Mouse (Mus musculus): Measurements from ENCODE around the gene Gtf2e1. TPM values are rescaled to one million over a fixed set of nuclear protein-coding genes. Genes with fewer than 3 reads are reported as not detected.

The Gtf2e1 gene
- total RNA-seq, 2 experiments from 2014 or later = 19.5 to 29.9 TPM

DNA sequence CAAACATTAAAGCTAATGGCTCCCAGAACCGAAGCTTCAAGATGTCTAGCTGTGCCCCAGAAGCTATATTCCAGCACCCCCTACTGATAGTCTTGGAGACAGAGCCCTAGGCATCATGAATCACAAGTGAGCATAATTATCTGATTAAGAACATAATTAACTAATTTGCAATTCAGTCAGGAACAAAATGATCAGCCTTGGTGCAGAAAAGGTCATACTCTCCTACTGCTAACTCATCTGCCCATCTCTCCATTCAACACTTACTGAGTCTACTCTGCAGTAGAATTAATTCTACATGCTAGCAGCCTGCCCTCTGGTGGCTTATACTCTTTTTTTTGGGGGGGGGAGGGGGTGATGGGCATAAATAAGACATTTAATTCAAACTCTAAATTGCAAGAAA lies 35.1 kb downstream of the Gtf2e1 start:
- no peak for ATAC-seq (replicated peaks; ENCODE audit: low FRiP score, low TSS enrichment, poor library complexity, severe bottlenecking)

DNA sequence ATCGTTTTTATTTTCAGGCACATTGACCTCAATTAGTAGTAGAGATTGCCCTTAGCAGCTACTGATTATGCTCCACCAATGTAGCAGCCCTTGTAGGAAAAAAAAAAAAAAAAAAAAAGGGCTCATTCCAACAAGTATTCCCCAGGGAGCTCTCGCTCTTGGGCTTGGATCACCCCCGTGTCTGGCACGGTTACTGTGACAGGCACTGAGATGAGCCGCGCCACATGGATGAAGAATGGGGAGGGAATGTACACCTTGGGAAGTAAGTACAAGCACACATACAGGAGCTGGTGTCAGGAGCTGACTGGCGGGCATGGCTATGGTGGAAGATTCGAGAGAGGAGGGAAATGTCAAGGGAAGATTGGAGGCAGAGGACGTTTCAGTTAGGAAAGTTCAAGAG lies 41.0 kb downstream of the Gtf2e1 start:
- ATAC-seq (replicated peaks; ENCODE audit: low FRiP score, low TSS enrichment, poor library complexity, severe bottlenecking) = no peak

- ATAC-seq (replicated peaks; ENCODE audit: low FRiP score, low TSS enrichment, poor library complexity, severe bottlenecking) = no peak
Measured at GRCm38 (mm10) chr16:37495017-37495416, 44.6 kb downstream of the Gtf2e1 start.

DNA sequence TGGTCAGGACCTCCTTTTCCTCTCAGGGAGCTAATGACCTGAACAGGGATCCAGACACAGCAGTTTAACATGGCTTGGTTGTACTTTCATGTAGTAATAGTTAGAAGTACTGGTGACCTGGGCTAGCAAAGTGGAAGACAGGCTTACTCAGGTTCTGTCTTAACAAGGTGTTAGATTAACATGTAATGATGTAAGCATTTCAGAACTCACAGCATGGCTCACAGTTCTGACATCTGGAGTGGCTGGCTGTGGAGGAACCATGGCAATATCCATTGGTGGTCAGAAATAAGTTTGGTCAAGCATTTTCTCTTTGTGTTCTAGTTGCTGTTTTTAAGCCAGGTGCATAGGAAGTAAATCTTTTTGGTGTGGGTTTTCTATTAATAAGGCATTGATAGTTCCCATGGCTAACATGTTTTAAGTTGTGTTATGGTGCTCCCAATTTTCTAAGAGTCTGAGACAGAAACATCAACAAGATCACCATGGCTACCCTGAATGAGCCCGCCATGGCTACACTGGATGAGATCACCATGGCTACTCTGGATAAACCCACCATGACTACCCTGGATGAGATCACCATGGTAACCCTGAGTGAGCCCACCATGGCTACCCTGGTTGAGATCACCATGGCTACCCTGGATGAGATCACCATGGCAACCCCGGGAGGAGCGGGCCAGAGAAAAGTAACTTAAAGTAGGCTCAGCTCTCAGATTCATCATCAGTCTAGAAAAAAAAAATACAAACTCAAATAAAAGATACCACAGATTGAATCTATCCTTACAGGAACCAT lies 52.6 kb downstream of the Gtf2e1 start:
- ATAC-seq (replicated peaks; ENCODE audit: low FRiP score, low TSS enrichment, poor library complexity, severe bottlenecking) = no peak

DNA sequence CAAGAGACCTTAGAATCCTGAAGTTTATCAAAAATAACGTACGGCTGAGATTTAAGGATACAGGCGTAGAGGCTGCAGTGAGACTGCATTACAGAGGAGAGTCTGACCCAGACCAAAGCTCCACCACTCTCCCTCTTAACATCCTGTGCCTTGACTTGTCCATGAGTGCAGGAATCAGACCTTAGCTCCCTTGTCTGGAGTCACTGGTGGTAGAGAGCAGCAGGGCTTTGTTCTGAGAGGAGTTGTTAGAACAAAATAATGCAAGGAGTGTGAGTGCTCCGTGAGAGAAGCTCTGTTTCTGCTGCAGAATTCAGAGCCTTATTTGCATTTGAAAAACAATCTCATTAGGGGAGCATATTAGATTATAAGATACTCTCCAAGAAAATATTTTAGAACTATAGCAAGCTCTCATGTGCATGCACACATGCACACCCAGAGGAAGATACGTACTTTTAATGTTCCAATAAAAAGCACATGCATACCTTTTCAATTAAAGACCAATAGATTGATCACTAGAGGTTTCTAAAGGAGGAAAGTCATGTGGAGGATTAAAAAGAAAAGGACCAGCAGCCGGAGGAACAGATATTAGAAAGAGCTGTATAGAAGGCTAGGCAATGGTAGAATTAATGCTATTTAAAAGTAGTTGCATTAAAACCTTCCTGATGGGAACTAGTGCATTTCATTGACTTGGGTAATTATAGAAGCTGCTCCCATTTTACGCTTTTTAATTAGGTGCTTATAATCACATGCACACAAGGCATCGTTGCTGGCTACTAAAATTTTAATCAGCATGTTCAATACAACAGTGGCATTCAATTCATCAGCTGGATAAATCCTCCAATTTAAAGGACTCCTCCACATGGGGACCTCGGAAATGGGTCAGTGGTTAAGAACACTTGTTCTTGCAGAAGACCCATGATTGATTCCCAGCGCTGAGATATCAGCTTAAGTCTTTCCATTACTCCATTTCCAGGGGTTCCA lies 61.0 kb downstream of the Gtf2e1 start:
- no peak for ATAC-seq (replicated peaks; ENCODE audit: low FRiP score, low TSS enrichment, poor library complexity, severe bottlenecking)

GRCm38 (mm10) chr16:37472620-37473312 lies 66.8 kb downstream of the Gtf2e1 start:
- ATAC-seq (replicated peaks; ENCODE audit: low FRiP score, low TSS enrichment, poor library complexity, severe bottlenecking) = no peak

DNA sequence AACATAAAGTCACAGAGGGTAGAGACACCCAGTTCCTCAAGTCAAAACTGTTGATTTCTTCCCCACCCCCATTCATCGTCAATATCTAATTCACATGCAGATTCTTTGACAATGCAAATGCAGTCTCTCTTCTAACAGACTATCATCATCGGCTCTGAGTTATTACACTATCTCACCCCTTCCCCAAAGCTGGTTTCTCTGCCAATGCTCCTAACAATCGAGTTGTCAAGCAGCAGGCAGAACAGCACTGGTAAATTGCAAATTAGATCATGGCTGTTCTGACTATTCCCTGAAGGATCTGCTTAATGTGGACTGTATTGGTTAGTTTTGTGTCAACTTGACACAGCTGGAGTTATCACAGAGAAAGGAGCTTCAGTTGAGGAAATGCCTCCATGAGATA lies 70.0 kb downstream of the Gtf2e1 start:
- ATAC-seq (replicated peaks; ENCODE audit: low FRiP score, low TSS enrichment, poor library complexity, severe bottlenecking) = no peak

GRCm38 (mm10) chr16:37463981-37464380 lies 75.6 kb downstream of the Gtf2e1 start:
- no peak for ATAC-seq (replicated peaks; ENCODE audit: low FRiP score, low TSS enrichment, poor library complexity, severe bottlenecking)

GRCm38 (mm10) chr16:37462886-37463285 lies 76.7 kb downstream of the Gtf2e1 start:
- no peak for ATAC-seq (replicated peaks; ENCODE audit: low FRiP score, low TSS enrichment, poor library complexity, severe bottlenecking)

DNA sequence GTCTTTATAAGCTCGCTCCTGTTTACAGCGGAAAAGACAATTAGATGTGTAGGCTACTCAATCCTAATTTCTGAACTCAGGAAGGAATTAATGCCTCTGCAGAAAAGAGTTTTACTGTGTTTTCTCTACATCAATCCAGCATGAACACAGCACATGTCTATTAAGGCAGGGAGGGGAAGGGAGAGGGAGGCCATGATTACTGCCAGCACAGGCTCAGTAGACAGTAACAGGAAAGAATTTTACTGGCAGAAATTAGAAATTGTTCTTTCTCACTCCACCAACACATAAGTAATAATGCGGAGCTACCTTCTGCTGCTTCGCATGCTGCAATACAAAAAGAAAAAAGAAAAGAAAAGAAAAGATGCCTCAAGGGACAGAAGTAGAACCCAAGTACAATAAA lies 78.0 kb downstream of the Gtf2e1 start:
- ATAC-seq (replicated peaks; ENCODE audit: low FRiP score, low TSS enrichment, poor library complexity, severe bottlenecking) = no peak

Other genes starting within 250 kb of the Gtf2e1 start
- not detected in 2 replicates for gene Stxbp5l, start 154.8 kb downstream of the Gtf2e1 start, total RNA-seq (2014; fragmentation: Nextera tagmentation)
- not detected in 2 replicates for gene Stxbp5l, start 154.8 kb downstream of the Gtf2e1 start, total RNA-seq (2017)
- 10.9 and 13.7 TPM in 2 replicates for gene Rabl3, start 96 bp upstream of the Gtf2e1 start, total RNA-seq (2014; fragmentation: Nextera tagmentation)
- 10.3 and 16.8 TPM in 2 replicates for gene Rabl3, start 96 bp upstream of the Gtf2e1 start, total RNA-seq (2017)
- gene Hgd, start 40.4 kb upstream of the Gtf2e1 start, total RNA-seq (2014; fragmentation: Nextera tagmentation) = not detected in 2 replicates
- gene Hgd, start 40.4 kb upstream of the Gtf2e1 start, total RNA-seq (2017) = not detected in 2 replicates
- 48.1 and 63.1 TPM in 2 replicates for gene Ndufb4, start 114.7 kb upstream of the Gtf2e1 start, total RNA-seq (2014; fragmentation: Nextera tagmentation)
- gene Ndufb4, start 114.7 kb upstream of the Gtf2e1 start, total RNA-seq (2017) = 9.9 and 30.6 TPM in 2 replicates
- gene Fstl1, start 237.1 kb upstream of the Gtf2e1 start, total RNA-seq (2014; fragmentation: Nextera tagmentation) = 2.1 TPM in 1 of 2 replicates, not detected in the other
- gene Fstl1, start 237.1 kb upstream of the Gtf2e1 start, total RNA-seq (2017) = 0.23 and 0.42 TPM in 2 replicates

Measured in megakaryocyte-erythroid progenitor cell, adult 5-6 weeks (primary cell).